Mouse (Mus musculus) lung, adult 18-20 months (tissue): ENCODE results near the gene S100a1.

Experiments used
- DNase-seq, 2 experiments: peaks; one replicate each; pipeline ENCODE4 v3.0.0; 2022; ENCODE audit warnings: mixed read lengths in 2 of 2

Gene S100a1

GRCm38 (mm10) chr3:90513796-90514590 is at the start of gene S100a1, which contains the start of gene S100a13:
S100a1 (minus strand) TSS chr3:90514392.
S100a13 (plus strand) TSS chr3:90514435.
- peak; percentile 90 to 93 for DNase-seq

DNA sequence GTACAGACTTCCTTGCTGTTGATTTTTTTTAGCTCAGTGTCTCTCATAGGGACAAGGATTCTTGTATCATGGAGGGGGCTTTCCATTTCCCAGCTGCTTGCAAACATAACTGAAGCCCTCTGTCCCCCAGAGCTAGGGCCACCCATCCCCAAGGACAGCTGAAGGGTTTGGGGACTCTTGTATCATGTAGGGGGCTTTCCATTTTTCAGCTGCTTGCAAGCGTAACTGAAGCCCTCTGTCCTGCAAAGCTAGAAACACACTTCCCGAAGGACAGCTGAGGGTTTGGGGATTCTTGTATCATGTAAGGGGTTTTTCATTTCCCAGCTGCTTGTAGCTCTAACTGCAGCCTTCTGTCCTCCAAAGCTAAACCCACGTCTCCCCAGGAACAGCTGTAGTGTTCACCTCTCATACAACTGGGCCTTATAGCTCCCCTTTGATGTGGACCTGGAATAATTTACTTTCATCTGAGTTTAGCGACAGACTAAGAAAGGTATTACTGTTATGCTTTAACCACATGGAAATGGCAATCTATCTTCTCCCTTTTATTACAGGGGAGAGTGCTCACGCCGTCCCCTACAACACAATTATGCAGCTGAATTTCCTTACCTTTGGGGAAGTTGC is 45.9 kb upstream of the S100a1 start, which contains the start of gene S100a3:
TSS of gene S100a3 (plus strand) at position 571 of the 621 bp plus-strand sequence.
- DNase-seq = no peak

GRCm38 (mm10) chr3:90555954-90556353 is 41.8 kb upstream of the S100a1 start:
- no peak for DNase-seq

DNA sequence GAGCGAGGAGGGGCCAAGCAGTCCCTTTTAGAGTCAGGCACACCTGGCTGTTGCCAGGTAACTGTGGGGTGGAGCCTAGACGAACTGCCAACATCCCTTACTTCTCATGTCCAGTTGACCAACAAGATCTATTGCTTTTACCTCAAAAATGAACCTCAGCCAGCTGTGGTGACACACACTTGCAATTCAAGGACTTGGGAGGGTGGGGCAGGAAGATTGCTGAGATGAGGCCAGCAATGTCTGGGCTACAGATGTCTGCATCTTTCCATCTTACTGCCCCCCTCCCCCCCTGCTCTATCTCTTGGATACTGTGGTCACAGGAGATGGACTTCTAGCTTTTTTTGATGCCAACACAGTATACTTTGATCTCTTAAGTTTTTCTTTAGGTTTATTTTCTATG is 38.0 kb upstream of the S100a1 start:
- DNase-seq = no peak

DNA sequence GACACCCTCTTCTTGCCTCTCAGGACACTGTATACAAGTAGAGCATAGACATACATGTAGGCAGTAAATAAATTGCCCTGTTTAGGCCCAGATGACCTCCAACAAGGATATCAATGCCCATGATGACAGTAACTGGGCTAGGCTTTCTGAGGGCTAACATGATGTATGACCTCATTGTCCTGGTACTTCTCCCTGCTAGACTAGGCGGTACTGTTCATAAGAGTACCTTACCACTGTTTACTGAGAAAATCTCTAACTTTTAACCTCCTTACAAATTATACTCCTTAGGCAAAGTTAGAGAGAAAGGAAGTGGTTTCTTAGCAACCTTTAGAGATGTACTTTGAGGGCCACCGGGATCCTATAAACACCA is 36.2 kb upstream of the S100a1 start:
- no peak for DNase-seq

DNA sequence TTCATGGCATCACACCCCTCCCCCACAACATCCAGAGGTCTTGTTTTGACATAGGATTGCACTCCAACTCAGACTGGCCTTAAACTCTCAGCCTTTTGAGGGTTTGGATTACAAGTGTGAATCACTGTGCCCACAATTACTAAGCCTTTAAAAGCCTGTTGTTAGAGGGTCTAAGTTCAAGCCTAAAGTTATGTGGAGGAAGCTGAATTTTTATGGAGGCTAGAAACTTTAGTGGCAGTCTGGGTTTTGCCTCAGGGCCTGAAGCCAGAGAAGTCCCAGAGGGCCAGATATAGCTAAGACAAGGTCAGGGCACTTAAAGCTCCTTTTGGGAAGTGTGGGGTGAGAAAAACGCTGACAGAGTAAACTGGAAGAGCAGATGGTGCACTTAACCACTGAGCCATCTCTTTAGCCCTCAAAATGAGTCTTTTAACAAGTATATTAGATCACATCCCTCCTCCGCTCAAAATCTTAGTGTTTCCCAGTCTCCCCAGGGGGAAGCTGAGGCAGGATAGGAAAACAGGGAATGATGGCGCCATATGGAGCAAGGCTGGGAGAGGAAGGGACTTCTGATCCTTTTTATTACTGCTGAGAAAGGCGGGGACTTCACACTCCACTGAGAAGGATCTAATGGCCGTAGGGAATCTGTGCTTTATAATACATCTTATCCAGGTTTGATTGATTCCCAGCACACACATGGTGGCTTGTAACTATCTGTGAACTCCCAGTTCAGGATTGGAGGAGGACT is 35.7 kb upstream of the S100a1 start:
- no peak for DNase-seq

- peak; percentile 63 to 80 for DNase-seq
These were observed 26.7 kb upstream of the S100a1 start for GRCm38 (mm10) chr3:90540904-90541303.

DNA sequence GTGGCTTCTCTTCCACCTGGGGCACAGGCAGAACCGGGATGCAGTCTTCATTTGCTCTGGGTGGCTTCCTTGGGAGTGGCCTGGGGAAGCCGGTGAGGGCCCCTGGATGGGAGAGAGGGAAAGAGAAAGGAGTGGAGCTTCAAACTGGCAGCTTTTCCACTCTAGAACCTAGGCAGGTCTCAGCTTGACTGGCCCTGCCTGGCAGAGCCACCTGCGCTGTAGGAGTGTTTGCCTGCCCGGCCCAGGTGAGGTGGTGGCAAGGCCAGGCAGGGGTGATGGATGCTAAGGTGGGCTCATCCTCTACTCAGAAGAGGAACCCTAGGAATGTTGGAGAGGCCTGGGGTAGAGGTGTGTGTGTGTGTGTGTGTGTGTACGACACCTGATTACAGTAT is 23.7 kb upstream of the S100a1 start:
- no peak for DNase-seq

GRCm38 (mm10) chr3:90537141-90537904 is 23.1 kb upstream of the S100a1 start, which contains the start of gene S100a16:
S100a16 (plus strand) TSS chr3:90537254.
- peak; percentile 88 to 90 for DNase-seq

DNA sequence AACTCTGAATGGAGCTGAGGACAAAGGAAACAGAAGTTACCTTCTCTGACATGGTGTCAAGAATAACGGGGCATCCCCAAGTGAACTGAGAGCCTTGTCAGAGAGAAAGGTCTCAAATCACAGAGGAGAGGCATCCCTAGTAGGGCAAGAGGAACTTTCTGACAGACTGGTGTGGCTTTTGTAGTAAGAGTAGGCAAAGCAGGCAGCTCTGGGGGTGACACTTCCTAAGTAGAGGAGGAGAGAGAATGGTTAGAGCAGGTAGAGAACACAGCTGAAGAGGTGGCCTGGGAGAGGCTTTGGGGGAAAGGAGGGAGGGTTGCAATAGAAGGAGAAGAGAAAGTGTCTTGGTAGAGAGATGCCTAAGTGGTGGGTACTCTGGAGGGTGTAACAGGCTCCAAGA is 21.3 kb upstream of the S100a1 start:
- DNase-seq = no peak

GRCm38 (mm10) chr3:90531713-90532112 is 17.5 kb upstream of the S100a1 start:
- no peak for DNase-seq

GRCm38 (mm10) chr3:90527291-90527873 is 13.2 kb upstream of the S100a1 start:
- DNase-seq = no peak

DNA sequence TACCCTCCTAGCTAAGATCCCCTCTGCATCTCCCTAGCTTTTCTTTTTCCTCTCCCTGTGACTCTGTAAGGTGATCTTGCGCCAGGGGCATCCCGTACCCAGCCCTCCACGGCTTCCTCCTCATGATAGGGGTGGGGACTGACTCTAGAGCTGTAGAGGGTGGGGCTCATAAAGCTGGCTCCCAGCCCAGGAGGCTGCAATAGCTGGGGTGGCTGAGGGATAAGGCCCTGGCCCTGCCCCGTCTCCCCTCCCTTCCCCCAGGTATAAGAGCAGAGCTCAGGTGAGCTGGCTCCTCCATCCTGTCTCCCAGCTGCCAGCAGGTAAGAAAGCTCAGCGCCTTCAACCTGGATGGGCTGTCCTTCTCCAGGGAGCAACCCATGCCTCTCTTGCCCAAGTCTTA is 12.4 kb upstream of the S100a1 start, which contains the start of gene S100a14:
TSS of gene S100a14 (plus strand) at position 277 of the 400 bp plus-strand sequence.
- DNase-seq = peak; percentile 83 to 89

DNA sequence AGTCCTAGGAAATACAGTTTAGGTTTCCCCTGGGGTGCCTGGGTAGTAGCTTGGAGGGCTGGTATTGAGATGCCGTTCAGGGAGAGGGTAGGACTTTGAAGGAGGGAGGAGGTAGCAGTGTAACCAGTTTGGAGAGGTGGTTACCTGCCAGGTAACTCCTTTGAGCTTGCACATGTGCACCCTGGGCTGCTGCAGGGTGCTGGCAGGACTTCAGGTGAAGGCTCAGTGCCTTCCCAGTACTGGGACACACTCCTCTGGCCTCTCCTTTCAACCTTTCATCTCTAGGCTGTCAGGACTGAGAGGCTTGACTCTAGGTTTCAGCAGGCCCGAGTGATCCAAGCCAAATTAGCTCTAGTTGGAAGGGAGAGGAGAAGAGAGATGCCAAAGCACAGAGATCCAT is 11.9 kb upstream of the S100a1 start:
- no peak for DNase-seq

GRCm38 (mm10) chr3:90525421-90525820 is 11.2 kb upstream of the S100a1 start:
- DNase-seq = peak; percentile 53 to 77

DNA sequence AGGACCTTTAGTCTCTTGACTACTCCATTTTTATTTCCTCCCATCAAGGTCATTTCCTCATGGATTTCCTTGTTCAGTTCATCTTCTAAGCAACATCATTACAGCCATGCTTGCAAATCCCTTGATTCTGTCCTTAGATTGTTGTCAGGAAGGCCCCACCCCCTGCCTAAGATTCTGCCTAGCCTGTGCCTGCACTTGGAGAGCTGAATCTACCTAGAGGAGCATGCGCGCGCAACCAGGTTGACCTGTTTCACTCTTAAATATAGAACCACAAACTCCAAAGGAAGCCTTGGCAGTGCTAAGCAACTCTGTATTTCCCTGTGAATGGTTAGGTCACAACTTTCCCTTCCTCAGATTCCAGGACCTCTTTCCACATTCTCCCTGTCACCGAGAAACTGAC is 3.5 kb upstream of the S100a1 start:
- DNase-seq = no peak

GRCm38 (mm10) chr3:90515789-90516188 is 1.6 kb upstream of the S100a1 start:
- no peak for DNase-seq

DNA sequence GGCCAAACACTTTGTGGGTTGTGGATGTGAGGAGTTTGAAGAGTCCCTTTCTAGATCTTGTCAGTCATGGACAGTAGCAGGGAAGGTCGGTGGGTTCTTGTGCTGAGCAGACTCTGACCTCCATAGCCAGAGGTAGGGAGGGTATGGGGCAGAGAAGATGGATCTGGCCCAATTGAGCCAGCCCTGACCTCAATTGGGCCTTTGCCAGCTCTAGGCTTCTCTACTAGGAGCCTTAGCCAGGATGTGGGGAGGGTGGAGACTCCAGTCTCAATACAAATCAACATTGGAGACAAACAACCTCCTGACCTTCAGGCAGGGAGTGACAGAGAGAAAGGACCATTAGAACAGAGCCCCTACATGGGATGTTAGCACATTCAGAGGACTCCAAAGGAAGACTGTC is 1.1 kb upstream of the S100a1 start:
- peak; percentile 65 to 80 for DNase-seq

DNA sequence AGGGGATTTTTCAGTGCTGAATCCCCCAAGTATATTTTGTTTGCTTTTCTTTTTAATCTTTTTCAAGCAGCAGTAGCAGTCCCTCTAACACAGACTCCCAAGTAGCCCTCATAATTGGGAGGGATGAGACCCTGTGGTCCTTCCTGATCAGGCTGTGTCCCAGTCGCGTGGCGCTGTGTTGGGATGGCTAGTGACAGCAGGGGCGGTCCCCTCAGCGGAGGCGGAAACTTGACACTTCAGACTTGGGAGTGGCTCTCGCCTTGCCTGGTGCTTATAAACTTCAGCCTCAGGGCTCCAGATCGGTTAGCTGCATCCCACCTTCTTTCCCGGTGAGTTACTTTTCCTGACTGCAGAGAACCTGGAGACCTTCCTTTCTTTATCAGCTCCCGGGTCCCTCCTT is 499 bp upstream of the S100a1 start:
- DNase-seq = peak; percentile 88 to 90

DNA sequence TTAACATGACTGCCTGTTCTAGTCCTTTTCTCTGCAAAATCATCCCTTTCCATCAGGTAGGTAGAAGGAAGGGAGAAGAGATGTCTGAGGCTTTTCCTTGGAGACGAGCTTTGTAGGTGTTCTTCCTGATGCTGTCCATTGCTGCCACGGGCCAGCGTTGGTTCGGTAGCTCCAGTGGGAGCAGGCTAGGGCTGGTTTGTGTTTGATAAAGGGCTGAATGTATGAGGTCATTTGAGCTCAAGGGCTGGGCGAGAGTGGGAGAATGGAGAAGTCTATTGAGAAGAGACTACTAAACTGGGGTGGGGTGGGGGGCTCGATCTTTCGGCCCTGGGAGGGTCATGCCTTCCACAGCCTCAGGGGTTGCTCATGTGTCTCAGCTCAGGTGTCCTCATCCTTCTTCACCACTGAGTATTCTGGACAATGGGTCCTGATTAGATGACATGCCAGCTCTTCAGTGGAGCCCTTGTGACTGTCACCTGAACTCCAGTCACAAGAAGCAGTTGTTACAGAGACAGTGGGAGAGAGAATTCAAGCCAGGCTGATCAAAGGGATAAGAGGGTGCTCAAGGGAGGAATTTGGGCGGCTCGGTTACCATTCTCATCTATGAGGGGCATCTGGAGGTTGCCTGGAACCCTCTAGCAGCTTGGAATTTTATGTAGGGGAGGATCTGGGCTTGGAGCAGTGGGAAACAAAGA is 1.1 kb downstream of the S100a1 start:
- no peak for DNase-seq

- no peak for DNase-seq
These were observed 1.9 kb downstream of the S100a1 start for GRCm38 (mm10) chr3:90512276-90512675.

GRCm38 (mm10) chr3:90509747-90510123 is 4.5 kb downstream of the S100a1 start:
- no peak for DNase-seq
